Comparison of ENCODE assay signal across 8 mouse cellular contexts in genomic region chr19:10576690-10577561, GRCm38 (mm10). TPM values are rescaled to one million over a fixed set of nuclear protein-coding genes. Genes with fewer than 3 reads are reported as not detected.
DNase-seq lines count a peak whose midpoint lies in the region; ATAC-seq and TF ChIP-seq lines count a peak whose summit lies in the region.

TSS of gene Cyb561a3 (plus strand) at chr19:10577172.
TSS of gene Tmem138 (minus strand) at chr19:10577362.

- no peaks in the 10 kb centered on the region for H3K27me3 ChIP-seq in G1E (ENCODE audit: insufficient read depth, low read length)
- no peaks in the 10 kb centered on the region for H3K27me3 ChIP-seq in forebrain, embryonic 16.5 days (replicated peaks; ENCODE audit: control insufficient read depth, insufficient read depth, low read length)
- no peaks in the 10 kb centered on the region for H3K27me3 ChIP-seq in lung, embryonic 14.5 days (ENCODE audit: insufficient read depth, low read length)
- no peaks in the 10 kb centered on the region for H3K27me3 ChIP-seq in thymus, adult 2 months (ENCODE audit: control insufficient read depth, insufficient read depth, low read length)

- under 1% methylated on average over 44 of the region's 44 CpGs for WGBS in forebrain, embryonic 16.5 days
- under 1% methylated on average over 44 of the region's 44 CpGs for WGBS in lung, embryonic 14.5 days
- WGBS in olfactory bulb, adult 2 months: under 1% methylated on average over 44 of the region's 44 CpGs
- WGBS in thymus, adult 2 months: under 1% methylated on average over 44 of the region's 44 CpGs

- no peak for TF ChIP-seq CTCF in G1E (IDR thresholded peaks at IDR 0.05; ENCODE audit: low read depth, low read length)
- TF ChIP-seq CTCF in layer of hippocampus, adult 2 months (conservative IDR thresholded peaks at IDR 0.05): peak; percentile 79
- TF ChIP-seq CTCF in lung, embryonic 14.5 days (IDR thresholded peaks at IDR 0.05; ENCODE audit: low read depth): peak; percentile 65
- TF ChIP-seq CTCF in olfactory bulb, adult 2 months (IDR thresholded peaks at IDR 0.05; ENCODE audit: insufficient read depth, low read depth, low read length): no peak
- TF ChIP-seq CTCF in thymus, adult 2 months (IDR thresholded peaks at IDR 0.05; ENCODE audit: borderline replicate concordance, control insufficient read depth, extremely low read depth, insufficient read depth, low read length, poor library complexity): peak; percentile 61; the same call in 1 of the 2 replicates

- H3K9ac ChIP-seq in forebrain, embryonic 16.5 days (replicated peaks; ENCODE audit: low read depth, low read length): peak within 1 kb of the TSS; percentile 84
- peak within 1 kb of the TSS; percentile 62 for H3K9ac ChIP-seq in lung, embryonic 14.5 days

- intact Hi-C loops in heart, postnatal 36 days (cut with DNase I): loop anchor here (1.0 to 2.0 kb wide), 3 partner anchors 21 to 54 kb away; partner anchors contain the start of gene Tmem216

- peak; percentile 58; the same call in 1 of the 2 replicates for TF ChIP-seq POLR2A in olfactory bulb, adult 2 months (IDR thresholded peaks at IDR 0.05; ENCODE audit: insufficient read depth, low read depth, low read length)
- TF ChIP-seq POLR2A in thymus, adult 2 months (IDR thresholded peaks at IDR 0.05; ENCODE audit: control insufficient read depth, extremely low read depth, insufficient read depth, low read length, poor library complexity): peak; percentile 79

- ATAC-seq in G1E (ENCODE audit: extremely low read depth, insufficient number of reproducible peaks, low FRiP score, poor library complexity, severe bottlenecking): peak; percentile 87
- peak; percentile 97 for ATAC-seq in forebrain, embryonic 16.5 days
- peak; percentile 97 for ATAC-seq in lung, embryonic 14.5 days (ENCODE audit: insufficient read depth)

- peak within 1 kb of the TSS; percentile 75 for H3K4me2 ChIP-seq in forebrain, embryonic 16.5 days (ENCODE audit: low read length)
- H3K4me2 ChIP-seq in lung, embryonic 14.5 days: peak within 1 kb of the TSS; percentile 73

- peak; percentile 81 for DNase-seq in G1E (ENCODE audit: low spot score)
- DNase-seq in cerebellum, adult 18-20 months: peak; percentile 92 to 93
- peak; percentile 90 to 95 for DNase-seq in heart, postnatal 36 days
- DNase-seq in layer of hippocampus, adult 2 months (ENCODE audit: low spot score in 2 of 2): peak; percentile 92 to 94
- DNase-seq in lung, embryonic 14.5 days: peak; percentile 98
- DNase-seq in thymus, adult 2 months: peak; percentile 92

- H3K27ac ChIP-seq in forebrain, embryonic 16.5 days (ENCODE audit: low read length): peak within 1 kb of the TSS; percentile 95
- H3K27ac ChIP-seq in layer of hippocampus, adult 2 months: peak within 1 kb of the TSS; percentile 99
- peak within 1 kb of the TSS; percentile 75 for H3K27ac ChIP-seq in lung, embryonic 14.5 days (ENCODE audit: low read depth)
- peak within 1 kb of the TSS; percentile 93 for H3K27ac ChIP-seq in olfactory bulb, adult 2 months (ENCODE audit: insufficient read depth, low read depth, low read length)
- peak within 1 kb of the TSS; percentile 67 for H3K27ac ChIP-seq in thymus, adult 2 months (ENCODE audit: control insufficient read depth, insufficient read depth, low read length)

- H3K4me3 ChIP-seq in G1E (ENCODE audit: low read depth, low read length): peak within 1 kb of the TSS; percentile 82
- H3K4me3 ChIP-seq in forebrain, embryonic 16.5 days (replicated peaks; ENCODE audit: low read length): peak within 1 kb of the TSS; percentile 81
- H3K4me3 ChIP-seq in layer of hippocampus, adult 2 months: peak within 1 kb of the TSS; percentile 71
- peak within 1 kb of the TSS; percentile 57 for H3K4me3 ChIP-seq in lung, embryonic 14.5 days (ENCODE audit: low read depth, low read length)
- peak within 1 kb of the TSS; percentile 76 for H3K4me3 ChIP-seq in olfactory bulb, adult 2 months (ENCODE audit: insufficient read depth, low read depth, low read length)
- peak within 1 kb of the TSS; percentile 85 for H3K4me3 ChIP-seq in thymus, adult 2 months (ENCODE audit: control insufficient read depth, insufficient read depth, low read length)

- H3K9me3 ChIP-seq in G1E (replicated peaks): no peaks in the 10 kb centered on the region
- H3K9me3 ChIP-seq in forebrain, embryonic 16.5 days (ENCODE audit: control insufficient read depth, low read length): no peaks in the 10 kb centered on the region
- no peaks in the 10 kb centered on the region for H3K9me3 ChIP-seq in lung, embryonic 14.5 days (ENCODE audit: low read depth, low read length)

- peaks cover 40% of the 10 kb centered on the region for H3K4me1 ChIP-seq in G1E (ENCODE audit: insufficient read depth, low read depth, low read length)
- H3K4me1 ChIP-seq in forebrain, embryonic 16.5 days (replicated peaks; ENCODE audit: control insufficient read depth, insufficient read depth, low read length): peaks cover 20% of the 10 kb centered on the region
- H3K4me1 ChIP-seq in lung, embryonic 14.5 days (ENCODE audit: insufficient read depth): peaks cover 4% of the 10 kb centered on the region; the same call in 1 of the 2 replicates
- H3K4me1 ChIP-seq in olfactory bulb, adult 2 months (ENCODE audit: control insufficient read depth, insufficient read depth, low read length): peaks cover 2% of the 10 kb centered on the region; the same call in 1 of the 2 replicates
- H3K4me1 ChIP-seq in thymus, adult 2 months (replicated peaks; ENCODE audit: control insufficient read depth, insufficient read depth, low read length): peaks cover 6% of the 10 kb centered on the region

- H3K36me3 ChIP-seq in G1E (replicated peaks): peaks cover 61% of the 10 kb centered on the region
- H3K36me3 ChIP-seq in forebrain, embryonic 16.5 days (ENCODE audit: control insufficient read depth, insufficient read depth): no peaks in the 10 kb centered on the region
- peaks cover 32% of the 10 kb centered on the region for H3K36me3 ChIP-seq in lung, embryonic 14.5 days (ENCODE audit: insufficient read depth)
- no peaks in the 10 kb centered on the region; the same call in 1 of the 2 replicates for H3K36me3 ChIP-seq in thymus, adult 2 months (ENCODE audit: control insufficient read depth, insufficient read depth, low read length)

RNA-seq across cellular contexts. Expression of gene Cyb561a3, which starts in this region (rescaled TPM):
- total RNA-seq in G1E (2014; fragmentation: Nextera tagmentation) (23.1 and 23.5 TPM in 2 replicates), G1E (2017) (18.0 and 22.5 TPM in 2 replicates)
- polyA plus RNA-seq in G1E (2012): 6.3 and 8.2 TPM in 2 replicates
- 21.0 and 22.6 TPM in 2 replicates for polyA plus RNA-seq in forebrain, embryonic 16.5 days (2015; fragmentation: Nextera tagmentation; extraction: Ambion mirVana)
- 10 to 100 TPM; 13.1 to 13.2 TPM for total RNA-seq in heart, postnatal 36 days (2021)
- total RNA-seq in layer of hippocampus, adult 2 months (2021): 10 to 100 TPM in 1 of 2 experiments, 1 to 10 TPM in 1; 9.1 to 11.1 TPM
- 18.0 and 19.2 TPM in 2 replicates for polyA plus RNA-seq in lung, embryonic 14.5 days (2014; fragmentation: Nextera tagmentation; extraction: Ambion mirVana)
- polyA plus RNA-seq in olfactory bulb, adult 2 months (2012; ENCODE audit: insufficient read depth, insufficient read length, low replicate concordance, missing spikeins): not detected in 2 replicates
- polyA plus RNA-seq in thymus, adult 2 months (2012; rRNA removed): 87.9 and 93.7 TPM in 2 replicates

RNA-seq across cellular contexts. Expression of gene Tmem138, which starts in this region (rescaled TPM):
- total RNA-seq in G1E (2014; fragmentation: Nextera tagmentation) (50.1 and 61.6 TPM in 2 replicates), G1E (2017) (9.7 and 13.5 TPM in 2 replicates)
- 4.6 and 5.0 TPM in 2 replicates for polyA plus RNA-seq in G1E (2012)
- 33.9 and 37.5 TPM in 2 replicates for polyA plus RNA-seq in forebrain, embryonic 16.5 days (2015; fragmentation: Nextera tagmentation; extraction: Ambion mirVana)
- total RNA-seq in heart, postnatal 36 days (2021): 1 to 10 TPM; 2.6 to 3.1 TPM
- total RNA-seq in layer of hippocampus, adult 2 months (2021): 10 to 100 TPM; 12.2 to 12.8 TPM
- 42.2 and 44.8 TPM in 2 replicates for polyA plus RNA-seq in lung, embryonic 14.5 days (2014; fragmentation: Nextera tagmentation; extraction: Ambion mirVana)
- not detected in 2 replicates for polyA plus RNA-seq in olfactory bulb, adult 2 months (2012; ENCODE audit: insufficient read depth, insufficient read length, low replicate concordance, missing spikeins)
- 18.7 and 20.6 TPM in 2 replicates for polyA plus RNA-seq in thymus, adult 2 months (2012; rRNA removed)

Comparison
In these comparisons a context has a peak if more than half of its experiments do, and no peak if none do; other contexts are left out.
1. Peak in every context shown above with its lines: DNase-seq, ATAC-seq, H3K4me3 ChIP-seq and H3K27ac ChIP-seq.
2. CTCF ChIP-seq: peak in layer of hippocampus, adult 2 months (single experiment), lung, embryonic 14.5 days (single experiment) and thymus, adult 2 months (single experiment); none in G1E (single experiment) and olfactory bulb, adult 2 months (single experiment).